Mouse (Mus musculus) embryonic facial prominence, embryonic 13.5 days (tissue): ENCODE measurements at regions not wholly inside any gene's neighbourhood (a gene's known extent, or its start where the extent isn't known, plus 50 kb on each side); places are given as distances from the start of the nearest gene placed in this dataset.
"Not testable (repeated sequence)": the region's sequence is repeated elsewhere in the genome, so short reads cannot be mapped to it uniquely, and the experiment has no call there.

Source experiments
- ATAC-seq: fragments of 200-750 bp; cut with Nextera tagmentation; 2 replicates; pipeline ENCODE4 v1.8.0; 2017; ENCODE audit warnings: low read depth; ENCODE audit not compliant: insufficient number of reproducible peaks, insufficient read depth, low FRiP score, low TSS enrichment
- H3K27ac ChIP-seq: fragments of 300-500 bp; sonication (generic); 2 replicates; pipeline ENCODE4 v1.5.1; 2015; ENCODE audit warnings: moderate library complexity, mild to moderate bottlenecking, inconsistent platforms
- H3K27me3 ChIP-seq: fragments of 300-500 bp; sonication (generic); 2 replicates; pipeline ENCODE4 v1.6.1; 2015; ENCODE audit warnings: mild to moderate bottlenecking, inconsistent platforms
- H3K36me3 ChIP-seq: fragments of 300-500 bp; sonication (generic); 2 replicates; pipeline ENCODE4 v1.6.1; 2015; ENCODE audit warnings: mild to moderate bottlenecking, inconsistent platforms
- H3K4me1 ChIP-seq: fragments of 300-500 bp; sonication (generic); 2 replicates; pipeline ENCODE4 v1.6.1; 2015; ENCODE audit warnings: inconsistent platforms
- H3K4me2 ChIP-seq: fragments of 300-500 bp; sonication (generic); 2 replicates; pipeline ENCODE4 v1.6.1; 2015; ENCODE audit warnings: moderate library complexity, mild to moderate bottlenecking, inconsistent platforms
- H3K4me3 ChIP-seq: fragments of 300-500 bp; sonication (generic); 2 replicates; pipeline ENCODE4 v1.5.1; 2015; ENCODE audit warnings: mild to moderate bottlenecking, inconsistent platforms
- H3K9ac ChIP-seq: fragments of 300-500 bp; sonication (generic); 2 replicates; pipeline ENCODE4 v1.6.1; 2015; ENCODE audit warnings: mild to moderate bottlenecking, inconsistent platforms
- H3K9me3 ChIP-seq: fragments of 300-500 bp; sonication (generic); 2 replicates; pipeline ENCODE4 v1.6.1; 2016; ENCODE audit warnings: inconsistent platforms
- WGBS: fragments of 180-500 bp; shearing (Covaris S2); methylation state at CpG from one replicate; pipeline ENCODE4 v1.1.7; 2015; ENCODE audit warnings: mixed read lengths; 5-methylcytosine and 5-hydroxymethylcytosine counted together

DNA sequence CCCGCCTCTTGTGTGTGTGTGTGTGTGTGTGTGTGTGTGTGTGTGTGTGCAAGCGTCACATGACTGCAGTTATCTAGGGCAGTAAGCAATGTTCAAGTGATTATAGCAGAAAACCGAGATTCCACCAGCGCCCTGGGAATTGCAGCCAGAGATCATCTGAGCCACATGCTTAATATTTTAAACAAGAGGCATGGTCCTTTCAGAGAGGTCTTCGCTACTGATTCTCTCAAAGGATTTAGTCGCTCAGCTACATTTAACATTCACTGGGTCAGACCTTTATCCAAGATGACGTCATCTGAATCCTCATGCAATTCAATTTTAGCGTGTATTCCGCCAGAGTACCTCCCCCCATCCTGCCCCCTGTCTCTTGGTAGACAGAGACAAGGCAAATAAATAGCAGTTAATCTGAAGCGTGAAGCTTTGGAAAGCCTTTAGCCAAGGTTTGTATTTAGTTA lies 104.0 kb upstream of the Gap43 start:
- H3K4me1 ChIP-seq: peaks cover 11% of the 10 kb centered on the region
- ATAC-seq: peak; percentile 26; the same call in 1 of the 2 replicates
- no peak overlapping the region for H3K27ac ChIP-seq
- H3K9me3 ChIP-seq: no peaks in the 10 kb centered on the region; the same call in 1 of the 2 replicates
- no peak overlapping the region for H3K9ac ChIP-seq
- H3K27me3 ChIP-seq: no peaks in the 10 kb centered on the region
- WGBS: 31% methylated on average over 10 of the region's 10 CpGs
- no peaks in the 10 kb centered on the region for H3K36me3 ChIP-seq
- peak overlapping the region; percentile 23; the same call in 1 of the 2 replicates for H3K4me3 ChIP-seq
- H3K4me2 ChIP-seq: peak overlapping the region; percentile 52

DNA sequence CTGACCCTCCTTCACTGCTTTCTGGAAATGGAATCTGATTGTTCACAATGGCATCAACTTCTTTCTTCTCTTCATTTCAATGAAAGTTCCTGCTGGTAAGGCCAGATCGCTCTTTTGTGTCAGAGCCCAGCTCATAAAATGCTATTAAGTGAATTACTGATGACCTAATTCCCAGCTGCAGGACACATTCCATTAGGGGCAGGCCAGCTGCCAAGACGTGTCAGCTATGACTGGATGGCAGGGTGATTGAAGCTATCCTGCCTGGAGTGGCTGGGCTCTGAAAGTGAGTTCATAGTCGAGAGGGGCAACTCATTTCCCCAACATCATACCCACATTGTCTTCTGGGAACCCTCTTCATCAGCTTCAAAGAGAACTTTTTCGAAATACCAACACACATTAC lies 100.4 kb upstream of the Gap43 start:
- H3K36me3 ChIP-seq: no peaks in the 10 kb centered on the region
- peaks cover 11% of the 10 kb centered on the region for H3K4me1 ChIP-seq
- H3K9ac ChIP-seq: no peak overlapping the region
- ATAC-seq: no peak
- no peak overlapping the region for H3K4me2 ChIP-seq
- H3K9me3 ChIP-seq: no peaks in the 10 kb centered on the region
- H3K4me3 ChIP-seq: no peak overlapping the region
- no peaks in the 10 kb centered on the region for H3K27me3 ChIP-seq
- H3K27ac ChIP-seq: no peak overlapping the region
- WGBS: 48% methylated on average over 4 of the region's 4 CpGs

DNA sequence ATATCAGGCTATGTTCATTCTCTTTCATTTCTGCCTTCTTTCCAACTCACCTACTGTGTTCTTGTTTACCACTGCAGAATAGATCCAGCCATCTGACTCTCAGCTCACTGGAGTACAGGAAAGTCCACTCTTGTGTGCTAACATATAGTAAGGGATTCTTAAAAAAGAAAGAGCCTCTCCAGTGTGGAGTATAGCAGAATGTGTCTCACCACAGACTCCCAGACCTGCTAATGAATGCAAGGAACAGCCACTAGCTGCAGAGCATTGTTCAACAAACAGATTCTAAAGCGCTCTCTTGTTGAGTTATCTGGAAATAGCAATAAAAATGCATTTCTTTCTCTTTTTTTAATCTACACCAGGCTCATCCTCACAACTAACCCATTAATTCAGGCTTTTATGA lies 91.1 kb upstream of the Gap43 start:
- no peaks in the 10 kb centered on the region for H3K4me1 ChIP-seq
- H3K27ac ChIP-seq: no peak overlapping the region
- H3K27me3 ChIP-seq: no peaks in the 10 kb centered on the region
- H3K4me3 ChIP-seq: no peak overlapping the region
- H3K9me3 ChIP-seq: no peaks in the 10 kb centered on the region
- WGBS: 88% methylated on average over 1 of the region's 1 CpGs
- no peak overlapping the region for H3K9ac ChIP-seq
- H3K36me3 ChIP-seq: no peaks in the 10 kb centered on the region
- H3K4me2 ChIP-seq: no peak overlapping the region
- ATAC-seq: no peak

DNA sequence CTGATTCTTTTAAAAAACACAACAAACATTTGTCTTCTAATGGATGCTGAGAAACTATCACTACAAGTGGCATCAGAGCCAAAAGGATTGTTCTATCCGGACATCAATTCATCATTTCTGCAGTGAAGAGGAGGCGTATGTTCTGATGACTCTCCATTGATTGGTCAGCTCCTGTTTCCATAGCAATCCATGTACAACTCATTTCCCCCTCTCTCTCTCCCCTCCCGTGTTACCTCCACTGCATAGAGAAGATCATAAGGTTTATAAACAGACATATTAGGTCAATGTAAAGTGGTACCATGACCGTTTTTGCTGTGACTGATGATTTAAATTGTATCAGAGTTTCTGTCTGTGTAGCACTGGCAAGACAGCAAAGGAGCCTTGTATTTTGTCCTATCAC lies 76.2 kb upstream of the Gap43 start:
- ATAC-seq: no peak
- Histone ChIP-seq H3K4me2 (no peak overlapping the region), H3K27me3 (no peaks in the 10 kb centered on the region), H3K36me3 (no peaks in the 10 kb centered on the region), H3K4me1 (no peaks in the 10 kb centered on the region), H3K9ac (no peak overlapping the region), H3K9me3 (no peaks in the 10 kb centered on the region), H3K4me3 (no peak overlapping the region), H3K27ac (no peak overlapping the region)
- WGBS: 76% methylated on average over 4 of the region's 4 CpGs

DNA sequence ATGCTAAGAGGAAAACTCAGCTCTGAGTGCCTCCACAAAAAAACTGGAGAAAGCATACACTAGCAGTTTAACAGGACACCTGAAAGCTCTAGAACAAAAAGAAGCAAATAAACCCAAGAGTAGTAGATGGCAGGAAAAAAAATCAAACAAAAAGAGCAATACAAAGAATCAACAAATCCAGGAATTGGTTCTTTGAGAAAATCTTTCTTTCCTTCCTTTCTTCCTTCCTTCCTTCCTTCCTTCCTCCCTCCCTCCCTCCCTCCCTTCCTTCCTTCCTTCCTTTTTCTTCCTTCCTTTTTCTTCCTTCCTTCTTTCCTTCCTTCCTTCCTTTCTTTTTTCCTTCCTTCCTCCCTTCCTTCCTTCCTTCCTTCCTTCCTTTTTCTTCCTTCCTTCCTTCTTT lies 71.6 kb upstream of the Gap43 start:
- H3K27ac ChIP-seq, ATAC-seq: not testable (repeated sequence)

DNA sequence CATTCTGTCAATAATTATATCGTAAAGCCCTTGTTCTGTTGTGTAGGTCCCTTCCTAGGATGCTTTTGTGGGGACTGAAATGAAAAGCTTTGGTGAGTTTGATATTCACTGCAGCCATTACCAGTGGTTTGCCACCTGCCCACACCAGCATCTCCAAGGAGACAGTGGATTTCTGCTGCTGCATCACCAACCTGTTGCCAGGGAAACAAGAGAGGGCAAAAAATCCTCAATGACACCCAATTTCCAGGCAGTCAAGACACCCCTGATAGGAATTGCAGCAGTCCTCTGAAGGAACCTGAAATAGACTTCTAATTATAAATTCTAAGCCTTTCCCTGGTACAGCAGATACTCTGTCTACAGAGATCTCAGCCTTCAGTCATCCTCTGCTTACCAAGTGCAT lies 56.1 kb upstream of the Gap43 start:
- Histone ChIP-seq H3K4me1 (no peaks in the 10 kb centered on the region), H3K27me3 (no peaks in the 10 kb centered on the region), H3K4me2 (no peak overlapping the region), H3K27ac (no peak overlapping the region), H3K4me3 (no peak overlapping the region), H3K9ac (no peak overlapping the region), H3K9me3 (no peaks in the 10 kb centered on the region), H3K36me3 (no peaks in the 10 kb centered on the region)
- no peak for ATAC-seq
- 90% methylated on average over 1 of the region's 1 CpGs for WGBS

More for the DNA sequence above, 71.6 kb upstream of the Gap43 start:
- not testable (repeated sequence) for H3K4me3 ChIP-seq, H3K4me1 ChIP-seq, H3K27me3 ChIP-seq, H3K9me3 ChIP-seq, H3K9ac ChIP-seq, H3K36me3 ChIP-seq, H3K4me2 ChIP-seq
